In the genomic region with DNA sequence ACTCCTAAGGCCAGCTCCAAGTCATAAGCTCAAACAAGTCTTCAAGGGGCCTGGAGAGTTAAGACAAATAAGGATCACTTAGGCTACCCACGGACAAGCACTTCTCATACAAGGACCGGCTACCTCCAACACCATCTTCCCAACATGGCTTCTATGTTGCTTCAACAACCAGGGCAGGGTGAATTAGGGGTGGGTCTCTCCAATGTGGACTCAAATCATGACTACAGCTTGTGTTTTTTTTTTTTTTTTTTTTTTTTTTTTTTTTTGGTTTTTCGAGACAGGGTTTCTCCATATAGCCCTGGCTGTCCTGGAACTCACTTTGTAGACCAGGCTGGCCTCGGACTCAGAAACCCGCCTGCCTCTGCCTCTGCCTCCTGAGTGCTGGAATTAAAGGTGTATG, we compare ENCODE assay signal across 7 mouse cellular contexts. TPM values are rescaled to one million over a fixed set of nuclear protein-coding genes. Genes with fewer than 3 reads are reported as not detected.
DNase-seq lines count a peak whose midpoint lies in the region; ATAC-seq and TF ChIP-seq lines count a peak whose summit lies in the region.
"Not testable (repeated sequence)": the region's sequence is repeated elsewhere in the genome, so short reads cannot be mapped to it uniquely, and the experiment has no call there.

No protein-coding gene starts in this region.

- not testable (repeated sequence) for TF ChIP-seq CTCF in CH12.LX (conservative IDR thresholded peaks at IDR 0.05 in 1 of 2, IDR thresholded peaks at IDR 0.05 in 1 of 2; ENCODE audit: low read depth in 2 of 2, low read length in 2 of 2); MEL (IDR thresholded peaks at IDR 0.05 in 2 of 3, conservative IDR thresholded peaks at IDR 0.05 in 1 of 3; ENCODE audit: control insufficient read depth in 1 of 3, insufficient read depth in 1 of 3, low read depth in 2 of 3, low read length in 3 of 3, poor library complexity in 1 of 3, severe bottlenecking in 1 of 3); heart, postnatal 0 days (IDR thresholded peaks at IDR 0.05; ENCODE audit: low read depth); left cerebral cortex, adult 2 months (IDR thresholded peaks at IDR 0.05)

- WGBS in heart, embryonic 10.5 days = 75% methylated on average over 5 of the region's 5 CpGs
- WGBS in heart, embryonic 13.5 days = 73% methylated on average over 5 of the region's 5 CpGs
- WGBS in heart, embryonic 15.5 days = 91% methylated on average over 5 of the region's 5 CpGs
- 91% methylated on average over 4 of the region's 5 CpGs for WGBS in heart, postnatal 0 days

- not testable (repeated sequence) for TF ChIP-seq EP300 in CH12.LX (IDR thresholded peaks at IDR 0.05; ENCODE audit: low read length); MEL (IDR thresholded peaks at IDR 0.05; ENCODE audit: low read depth in 1 of 2, low read length in 2 of 2); heart, postnatal 0 days (IDR thresholded peaks at IDR 0.05; ENCODE audit: low read depth)

- H3K27ac ChIP-seq in CH12.LX (ENCODE audit: insufficient read depth, low read depth) = not testable (repeated sequence)
- H3K27ac ChIP-seq in MEL (ENCODE audit: control insufficient read depth, low read depth, low read length) = 0 out of 2 replicates have a peak overlapping the region, but pooled peaks have one; percentile 0
- peak overlapping the region; percentile 33; the same call in 1 of the 2 replicates for H3K27ac ChIP-seq in heart, embryonic 10.5 days
- peak overlapping the region; percentile 86; the same call in 1 of the 2 replicates for H3K27ac ChIP-seq in heart, embryonic 13.5 days (replicated peaks)
- H3K27ac ChIP-seq in heart, embryonic 15.5 days = peak overlapping the region; percentile 82
- H3K27ac ChIP-seq in heart, postnatal 0 days (ENCODE audit: low read depth) = peak overlapping the region; percentile 88
- peak overlapping the region; percentile 69; the same call in 1 of the 2 replicates for H3K27ac ChIP-seq in left cerebral cortex, adult 2 months

- not testable (repeated sequence) for TF ChIP-seq RAD21 in CH12.LX (IDR thresholded peaks at IDR 0.05; ENCODE audit: low read depth, low read length); MEL (IDR thresholded peaks at IDR 0.05; ENCODE audit: low read depth, low read length)

- not testable (repeated sequence) for H3K4me3 ChIP-seq in CH12.LX (replicated peaks in 1 of 3; ENCODE audit: low read depth in 2 of 3, low read length in 2 of 3, poor library complexity in 1 of 3); heart, embryonic 10.5 days; heart, embryonic 13.5 days; heart, embryonic 15.5 days; heart, postnatal 0 days (ENCODE audit: low read depth, low read length); left cerebral cortex, adult 2 months
- H3K4me3 ChIP-seq in MEL (ENCODE audit: control insufficient read depth in 1 of 2, insufficient read depth in 1 of 2, low read depth in 2 of 2, low read length in 2 of 2) = peak overlapping the region in 1 of 2 experiments; percentile 37; a peak in 2 of 4 replicates

- H3K36me3 ChIP-seq in CH12.LX (replicated peaks in 1 of 2; ENCODE audit: control insufficient read depth in 1 of 2, insufficient read depth in 1 of 2, low read length in 1 of 2) (peaks cover 10 to 22% of the 10 kb centered on the region in 2 experiments), MEL (ENCODE audit: control insufficient read depth in 1 of 2, insufficient read depth in 2 of 2, low read length in 2 of 2) (peaks cover 2 to 12% of the 10 kb centered on the region in 2 experiments)
- H3K36me3 ChIP-seq in heart, embryonic 10.5 days = peaks cover 13% of the 10 kb centered on the region
- peaks cover 13% of the 10 kb centered on the region for H3K36me3 ChIP-seq in heart, embryonic 13.5 days
- H3K36me3 ChIP-seq in heart, embryonic 15.5 days = not testable (repeated sequence)
- H3K36me3 ChIP-seq in heart, postnatal 0 days (replicated peaks; ENCODE audit: control insufficient read depth, insufficient read depth, low read length) = peaks cover 10% of the 10 kb centered on the region

- dilution Hi-C loops in CH12.LX (cut with MboI; ENCODE audit: extremely low pct_ligation_motif_present, extremely low pct_unique_long_range_greater_than_20kb, low sequenced_read_pairs) = not testable (repeated sequence)

- H3K9me3 ChIP-seq in CH12.LX (replicated peaks; ENCODE audit: low read length); MEL (replicated peaks; ENCODE audit: insufficient read depth, low read length); heart, embryonic 10.5 days; heart, embryonic 13.5 days; heart, embryonic 15.5 days (replicated peaks); heart, postnatal 0 days (replicated peaks; ENCODE audit: control insufficient read depth, low read length): not testable (repeated sequence)

- not testable (repeated sequence) for DNase-seq in CH12.LX (ENCODE audit: extremely low read depth); MEL (ENCODE audit: low read depth, low spot score); heart, embryonic 10.5 days (ENCODE audit: low spot score); heart, postnatal 0 days (ENCODE audit: low spot score); left cerebral cortex, adult 2 months (ENCODE audit: extremely low spot score in 1 of 2, low spot score in 2 of 2)

- not testable (repeated sequence) for H3K4me2 ChIP-seq in CH12.LX (ENCODE audit: insufficient read depth, low read depth, poor library complexity, severe bottlenecking); heart, embryonic 13.5 days; heart, postnatal 0 days (ENCODE audit: low read depth, low read length)
- 0 out of 2 replicates have a peak overlapping the region, but pooled peaks have one; percentile 2 for H3K4me2 ChIP-seq in heart, embryonic 15.5 days

- not testable (repeated sequence) for H3K79me2 ChIP-seq in CH12.LX (replicated peaks; ENCODE audit: control insufficient read depth, extremely low read depth, insufficient read depth, poor library complexity, severe bottlenecking); MEL (ENCODE audit: control insufficient read depth, insufficient read depth, low read length, poor library complexity)

- in situ Hi-C loops in CH12.LX (cut with MboI; ENCODE audit: low pct_ligation_motif_present, low pct_unique_long_range_greater_than_20kb, low sequenced_read_pairs) = loop anchor here (25.0 kb wide), 1 partner anchor 308 kb away; no protein-coding TSS in a partner anchor

- not testable (repeated sequence) for H3K9ac ChIP-seq in CH12.LX (ENCODE audit: insufficient read depth, low read depth); MEL (ENCODE audit: control insufficient read depth, low read depth, low read length, poor library complexity, severe bottlenecking); heart, embryonic 13.5 days; heart, embryonic 15.5 days; heart, postnatal 0 days (replicated peaks; ENCODE audit: low read depth, low read length)

- not testable (repeated sequence) for ATAC-seq in heart, embryonic 13.5 days (ENCODE audit: extremely low read depth, insufficient number of reproducible peaks, low FRiP score, low TSS enrichment); heart, embryonic 15.5 days (replicated peaks; ENCODE audit: insufficient number of reproducible peaks, insufficient read depth, low FRiP score, low read depth); heart, postnatal 0 days (ENCODE audit: insufficient read depth, low read depth)

- H3K27me3 ChIP-seq in CH12.LX (replicated peaks); MEL (ENCODE audit: control insufficient read depth in 1 of 2, insufficient read depth in 2 of 2, low read length in 2 of 2); heart, embryonic 15.5 days; heart, postnatal 0 days (ENCODE audit: control insufficient read depth, insufficient read depth, low read length): not testable (repeated sequence)
- H3K27me3 ChIP-seq in heart, embryonic 10.5 days (ENCODE audit: insufficient read depth, poor library complexity, severe bottlenecking) = peaks cover 32% of the 10 kb centered on the region
- H3K27me3 ChIP-seq in heart, embryonic 13.5 days (replicated peaks) = peaks cover 30% of the 10 kb centered on the region

- H3K4me1 ChIP-seq in CH12.LX (ENCODE audit: control insufficient read depth in 1 of 2, insufficient read depth in 2 of 2) (peaks cover 0 to 13% of the 10 kb centered on the region in 2 experiments; a peak in 2 of 4 replicates), MEL (ENCODE audit: control insufficient read depth in 1 of 2, insufficient read depth in 2 of 2, low read length in 2 of 2) (peaks cover 10 to 20% of the 10 kb centered on the region in 2 experiments)
- peaks cover 75% of the 10 kb centered on the region for H3K4me1 ChIP-seq in heart, embryonic 10.5 days
- peaks cover 85% of the 10 kb centered on the region for H3K4me1 ChIP-seq in heart, embryonic 13.5 days
- peaks cover 77% of the 10 kb centered on the region for H3K4me1 ChIP-seq in heart, embryonic 15.5 days (replicated peaks)
- H3K4me1 ChIP-seq in heart, postnatal 0 days (ENCODE audit: control insufficient read depth, insufficient read depth) = peaks cover 55% of the 10 kb centered on the region

- intact Hi-C loops in left cerebral cortex, adult 2 months (cut with DNase I) = not testable (repeated sequence)

- TF ChIP-seq POLR2A in CH12.LX (IDR thresholded peaks at IDR 0.05; ENCODE audit: low read depth, low read length); MEL (IDR thresholded peaks at IDR 0.05; ENCODE audit: control insufficient read depth in 1 of 2, insufficient read depth in 1 of 2, low read depth in 1 of 2, low read length in 2 of 2, poor library complexity in 1 of 2): not testable (repeated sequence)

RNA-seq across cellular contexts. Expression of a gene that starts 52.6 kb away (rescaled TPM):
- total RNA-seq in CH12.LX (2012; rRNA removed) (287 and 354 TPM in 2 replicates), CH12.LX (2014; rRNA removed) (357 and 379 TPM in 2 replicates), MEL (2012; rRNA removed) (242 and 267 TPM in 2 replicates)
- polyA plus RNA-seq in CH12.LX (2012; ENCODE audit: insufficient read length, low read depth) (230 and 247 TPM in 2 replicates), MEL (2012; ENCODE audit: insufficient read depth in 1 of 2, insufficient read length in 2 of 2, low read depth in 1 of 2, low replicate concordance in 2 of 2, missing spikeins in 1 of 2) (100 to 1,000 TPM; 179 to 481 TPM)
- polyA plus RNA-seq in heart, embryonic 10.5 days (2016; fragmentation: Nextera tagmentation; extraction: Ambion mirVana) = 127 and 143 TPM in 2 replicates
- 85.8 and 88.4 TPM in 2 replicates for polyA plus RNA-seq in heart, embryonic 13.5 days (2015; fragmentation: Nextera tagmentation; extraction: Ambion mirVana)
- polyA plus RNA-seq in heart, embryonic 15.5 days (2015; fragmentation: Nextera tagmentation; extraction: Ambion mirVana) = 83.6 and 86.2 TPM in 2 replicates
- 115 and 118 TPM in 2 replicates for total RNA-seq in heart, postnatal 0 days (2014; rRNA removed; ENCODE audit: low replicate concordance)
- 62.9 and 66.9 TPM in 2 replicates for polyA plus RNA-seq in heart, postnatal 0 days (2015; fragmentation: Nextera tagmentation; extraction: Ambion mirVana)
- total RNA-seq in left cerebral cortex, adult 2 months (2021) = 10 to 100 TPM; 41.9 to 42.3 TPM

RNA-seq across cellular contexts. Expression of a gene that starts 52.7 kb away (rescaled TPM):
- total RNA-seq in CH12.LX (2012; rRNA removed) = 11.5 and 13.9 TPM in 2 replicates
- 13.9 and 15.4 TPM in 2 replicates for total RNA-seq in CH12.LX (2014; rRNA removed)
- polyA plus RNA-seq in CH12.LX (2012; ENCODE audit: insufficient read length, low read depth) = 11.8 and 12.5 TPM in 2 replicates
- total RNA-seq in MEL (2012; rRNA removed) = 11.4 and 12.8 TPM in 2 replicates
- polyA plus RNA-seq in MEL (2012; ENCODE audit: insufficient read depth in 1 of 2, insufficient read length in 2 of 2, low read depth in 1 of 2, low replicate concordance in 2 of 2, missing spikeins in 1 of 2) = 1 to 10 TPM in 1 of 2 experiments, not detected in 1; 9.6 TPM
- 13.6 and 15.3 TPM in 2 replicates for polyA plus RNA-seq in heart, embryonic 10.5 days (2016; fragmentation: Nextera tagmentation; extraction: Ambion mirVana)
- polyA plus RNA-seq in heart, embryonic 13.5 days (2015; fragmentation: Nextera tagmentation; extraction: Ambion mirVana) = 12.9 and 13.1 TPM in 2 replicates
- 12.3 and 13.4 TPM in 2 replicates for polyA plus RNA-seq in heart, embryonic 15.5 days (2015; fragmentation: Nextera tagmentation; extraction: Ambion mirVana)
- total RNA-seq in heart, postnatal 0 days (2014; rRNA removed; ENCODE audit: low replicate concordance) = 13.1 and 19.7 TPM in 2 replicates
- polyA plus RNA-seq in heart, postnatal 0 days (2015; fragmentation: Nextera tagmentation; extraction: Ambion mirVana) = 13.2 and 14.8 TPM in 2 replicates
- total RNA-seq in left cerebral cortex, adult 2 months (2021) = 10 to 100 TPM; 15.0 to 16.5 TPM
